Mouse (Mus musculus): ENCODE data around the gene Zfp72. TPM values are rescaled to one million over a fixed set of nuclear protein-coding genes. Genes with fewer than 3 reads are reported as not detected.

The Zfp72 gene
- polyA plus RNA-seq, 1 experiment from 2014 or later: 6.9 TPM

- peaks cover 5% of the 10 kb centered on the region; the same call in 1 of the 2 replicates for H3K4me1 ChIP-seq (replicated peaks; ENCODE audit: control insufficient read depth, insufficient read depth, low read length)
- WGBS: 80% methylated on average over 13 of the region's 13 CpGs
- H3K27me3 ChIP-seq (ENCODE audit: control insufficient read depth, insufficient read depth, low read depth, low read length): no peaks in the 10 kb centered on the region
- peak; percentile 38; the same call in 1 of the 2 replicates for ATAC-seq (ENCODE audit: low read depth)
- no peaks in the 10 kb centered on the region for H3K9me3 ChIP-seq (ENCODE audit: control insufficient read depth, low read length)
- H3K9ac ChIP-seq (ENCODE audit: low read length): no peak overlapping the region
- H3K36me3 ChIP-seq (ENCODE audit: control insufficient read depth, insufficient read depth, low read length): peaks cover 14% of the 10 kb centered on the region
- no peak overlapping the region for H3K4me3 ChIP-seq (ENCODE audit: low read length)
- no peak overlapping the region for H3K27ac ChIP-seq (ENCODE audit: low read length)
- H3K4me2 ChIP-seq (ENCODE audit: low read depth, low read length): no peak overlapping the region
Measured at GRCm38 (mm10) chr13:74363176-74363858, 27.3 kb downstream of the Zfp72 start.

- 72% methylated on average over 2 of the region's 2 CpGs for WGBS
- Histone ChIP-seq H3K4me3 (ENCODE audit: low read length) (no peak overlapping the region), H3K36me3 (ENCODE audit: control insufficient read depth, insufficient read depth, low read length) (peaks cover 16% of the 10 kb centered on the region), H3K27ac (ENCODE audit: low read length) (no peak overlapping the region), H3K4me2 (ENCODE audit: low read depth, low read length) (no peak overlapping the region), H3K27me3 (ENCODE audit: control insufficient read depth, insufficient read depth, low read depth, low read length) (no peaks in the 10 kb centered on the region), H3K9me3 (ENCODE audit: control insufficient read depth, low read length) (no peaks in the 10 kb centered on the region), H3K9ac (ENCODE audit: low read length) (no peak overlapping the region), H3K4me1 (replicated peaks; ENCODE audit: control insufficient read depth, insufficient read depth, low read length) (peaks cover 5% of the 10 kb centered on the region; the same call in 1 of the 2 replicates)
- ATAC-seq (ENCODE audit: low read depth): no peak
Measured at GRCm38 (mm10) chr13:74362218-74362617, 28.4 kb downstream of the Zfp72 start.

GRCm38 (mm10) chr13:74356491-74356890, 34.1 kb downstream of the Zfp72 start:
- no peak overlapping the region for H3K27ac ChIP-seq (ENCODE audit: low read length)
- no peak overlapping the region for H3K4me2 ChIP-seq (ENCODE audit: low read depth, low read length)
- H3K27me3 ChIP-seq (ENCODE audit: control insufficient read depth, insufficient read depth, low read depth, low read length): no peaks in the 10 kb centered on the region
- 94% methylated on average over 13 of the region's 13 CpGs for WGBS
- H3K9me3 ChIP-seq (ENCODE audit: control insufficient read depth, low read length): no peaks in the 10 kb centered on the region
- peaks cover 23% of the 10 kb centered on the region for H3K36me3 ChIP-seq (ENCODE audit: control insufficient read depth, insufficient read depth, low read length)
- no peak overlapping the region for H3K9ac ChIP-seq (ENCODE audit: low read length)
- H3K4me3 ChIP-seq (ENCODE audit: low read length): no peak overlapping the region
- H3K4me1 ChIP-seq (replicated peaks; ENCODE audit: control insufficient read depth, insufficient read depth, low read length): no peaks in the 10 kb centered on the region
- ATAC-seq (ENCODE audit: low read depth): no peak

GRCm38 (mm10) chr13:74350435-74350906, 40.2 kb downstream of the Zfp72 start:
- H3K9ac ChIP-seq (ENCODE audit: low read length): peak overlapping the region; percentile 97
- no peaks in the 10 kb centered on the region for H3K9me3 ChIP-seq (ENCODE audit: control insufficient read depth, low read length)
- peak; percentile 40; the same call in 1 of the 2 replicates for ATAC-seq (ENCODE audit: low read depth)
- WGBS: under 1% methylated on average over 15 of the region's 15 CpGs
- peaks cover 3% of the 10 kb centered on the region; the same call in 1 of the 2 replicates for H3K36me3 ChIP-seq (ENCODE audit: control insufficient read depth, insufficient read depth, low read length)
- H3K4me3 ChIP-seq (ENCODE audit: low read length): peak overlapping the region; percentile 91
- H3K27me3 ChIP-seq (ENCODE audit: control insufficient read depth, insufficient read depth, low read depth, low read length): no peaks in the 10 kb centered on the region
- H3K4me1 ChIP-seq (replicated peaks; ENCODE audit: control insufficient read depth, insufficient read depth, low read length): peaks cover 16% of the 10 kb centered on the region
- H3K27ac ChIP-seq (ENCODE audit: low read length): peak overlapping the region; percentile 73
- peak overlapping the region; percentile 58 for H3K4me2 ChIP-seq (ENCODE audit: low read depth, low read length)

- H3K27me3 ChIP-seq (ENCODE audit: control insufficient read depth, insufficient read depth, low read depth, low read length): no peaks in the 10 kb centered on the region
- H3K4me2 ChIP-seq (ENCODE audit: low read depth, low read length): peak within 1 kb of the TSS; percentile 72
- ATAC-seq (ENCODE audit: low read depth): peak; percentile 99
- H3K4me3 ChIP-seq (ENCODE audit: low read length): peak within 1 kb of the TSS; percentile 91
- no peaks in the 10 kb centered on the region for H3K9me3 ChIP-seq (ENCODE audit: control insufficient read depth, low read length)
- H3K27ac ChIP-seq (ENCODE audit: low read length): peak within 1 kb of the TSS; percentile 73
- peak within 1 kb of the TSS; percentile 97 for H3K9ac ChIP-seq (ENCODE audit: low read length)
- peaks cover 3% of the 10 kb centered on the region; the same call in 1 of the 2 replicates for H3K36me3 ChIP-seq (ENCODE audit: control insufficient read depth, insufficient read depth, low read length)
- peaks cover 16% of the 10 kb centered on the region for H3K4me1 ChIP-seq (replicated peaks; ENCODE audit: control insufficient read depth, insufficient read depth, low read length)
- under 1% methylated on average over 57 of the region's 57 CpGs for WGBS
Measured at GRCm38 (mm10) chr13:74349566-74350434, 40.8 kb downstream of the Zfp72 start, which contains the start of the genes Sdha and Ccdc127. Sdha (minus strand) TSS chr13:74350280. Ccdc127 (plus strand) TSS chr13:74350309.

GRCm38 (mm10) chr13:74341036-74341435, 49.6 kb downstream of the Zfp72 start:
- no peaks in the 10 kb centered on the region for H3K9me3 ChIP-seq (ENCODE audit: control insufficient read depth, low read length)
- H3K36me3 ChIP-seq (ENCODE audit: control insufficient read depth, insufficient read depth, low read length): peaks cover 29% of the 10 kb centered on the region
- 0 out of 2 replicates have a peak, but pooled peaks have one; percentile 43 for ATAC-seq (ENCODE audit: low read depth)
- H3K4me2 ChIP-seq (ENCODE audit: low read depth, low read length): no peak overlapping the region
- H3K4me3 ChIP-seq (ENCODE audit: low read length): no peak overlapping the region
- H3K9ac ChIP-seq (ENCODE audit: low read length): no peak overlapping the region
- H3K27ac ChIP-seq (ENCODE audit: low read length): no peak overlapping the region
- no peaks in the 10 kb centered on the region for H3K4me1 ChIP-seq (replicated peaks; ENCODE audit: control insufficient read depth, insufficient read depth, low read length)
- no peaks in the 10 kb centered on the region for H3K27me3 ChIP-seq (ENCODE audit: control insufficient read depth, insufficient read depth, low read depth, low read length)
- WGBS: 45% methylated on average over 3 of the region's 3 CpGs

- no peak overlapping the region for H3K27ac ChIP-seq (ENCODE audit: low read length)
- peaks cover 42% of the 10 kb centered on the region for H3K36me3 ChIP-seq (ENCODE audit: control insufficient read depth, insufficient read depth, low read length)
- H3K9me3 ChIP-seq (ENCODE audit: control insufficient read depth, low read length): no peaks in the 10 kb centered on the region
- H3K27me3 ChIP-seq (ENCODE audit: control insufficient read depth, insufficient read depth, low read depth, low read length): no peaks in the 10 kb centered on the region
- H3K4me3 ChIP-seq (ENCODE audit: low read length): no peak overlapping the region
- no peak for ATAC-seq (ENCODE audit: low read depth)
- no peak overlapping the region for H3K9ac ChIP-seq (ENCODE audit: low read length)
- no peak overlapping the region for H3K4me2 ChIP-seq (ENCODE audit: low read depth, low read length)
- no peaks in the 10 kb centered on the region for H3K4me1 ChIP-seq (replicated peaks; ENCODE audit: control insufficient read depth, insufficient read depth, low read length)
Measured at GRCm38 (mm10) chr13:74329321-74329720, 61.3 kb downstream of the Zfp72 start.

All from lung, embryonic 16.5 days (tissue).